Mouse (Mus musculus): ENCODE measurements at regions not wholly inside any gene's neighbourhood (a gene's known extent, or its start where the extent isn't known, plus 50 kb on each side); places are given as distances from the start of the nearest gene placed in this dataset.

- no peak for DNase-seq (ENCODE audit: low read depth in 3 of 3, low spot score in 3 of 3)
- H3K36me3 ChIP-seq (replicated peaks; ENCODE audit: control insufficient read depth, insufficient read depth, low read depth) = no peaks in the 10 kb centered on the region
- no peak overlapping the region for H3K4me2 ChIP-seq (ENCODE audit: low read depth)
- no peak overlapping the region for H3K27ac ChIP-seq
- H3K9me3 ChIP-seq (ENCODE audit: control insufficient read depth, low read length) = no peaks in the 10 kb centered on the region
- no peaks in the 10 kb centered on the region for H3K27me3 ChIP-seq (ENCODE audit: control insufficient read depth, insufficient read depth, low read length)
- H3K4me3 ChIP-seq (ENCODE audit: insufficient read depth in 1 of 2, low read depth in 2 of 2, low read length in 2 of 2) = no peak overlapping the region
- H3K9ac ChIP-seq (replicated peaks) = no peak overlapping the region
- peaks cover 0 to 3% of the 10 kb centered on the region in 2 experiments; a peak in 1 of 4 replicates for H3K4me1 ChIP-seq (replicated peaks; ENCODE audit: control insufficient read depth in 2 of 2, insufficient read depth in 2 of 2, low read length in 1 of 2)
- ATAC-seq (ENCODE audit: insufficient read depth) = no peak
- TF ChIP-seq EP300 (IDR thresholded peaks at IDR 0.05; ENCODE audit: low read depth) = no peak
- no peak for TF ChIP-seq CTCF (IDR thresholded peaks at IDR 0.05; ENCODE audit: low read depth)
Measured at GRCm38 (mm10) chr3:52495401-52495800, 227.3 kb downstream of the Foxo1 start.

- no peak overlapping the region for H3K4me2 ChIP-seq (ENCODE audit: low read depth)
- no peak for TF ChIP-seq CTCF (IDR thresholded peaks at IDR 0.05; ENCODE audit: low read depth)
- TF ChIP-seq EP300 (IDR thresholded peaks at IDR 0.05; ENCODE audit: low read depth) = no peak
- no peaks in the 10 kb centered on the region for H3K27me3 ChIP-seq (ENCODE audit: control insufficient read depth, insufficient read depth, low read length)
- H3K9ac ChIP-seq (replicated peaks) = no peak overlapping the region
- no peak overlapping the region for H3K4me3 ChIP-seq (ENCODE audit: insufficient read depth in 1 of 2, low read depth in 2 of 2, low read length in 2 of 2)
- ATAC-seq (ENCODE audit: insufficient read depth) = no peak
- 52% methylated on average over 2 of the region's 2 CpGs for WGBS (ENCODE audit: insufficient replicate concordance)
- H3K36me3 ChIP-seq (replicated peaks; ENCODE audit: control insufficient read depth, insufficient read depth, low read depth) = no peaks in the 10 kb centered on the region
- H3K27ac ChIP-seq = no peak overlapping the region
- peaks cover 0 to 3% of the 10 kb centered on the region in 2 experiments; a peak in 1 of 4 replicates for H3K4me1 ChIP-seq (replicated peaks; ENCODE audit: control insufficient read depth in 2 of 2, insufficient read depth in 2 of 2, low read length in 1 of 2)
- DNase-seq (ENCODE audit: low read depth in 3 of 3, low spot score in 3 of 3) = no peak
- H3K9me3 ChIP-seq (ENCODE audit: control insufficient read depth, low read length) = no peaks in the 10 kb centered on the region
Measured at GRCm38 (mm10) chr3:52494924-52495323, 226.8 kb downstream of the Foxo1 start.

DNA sequence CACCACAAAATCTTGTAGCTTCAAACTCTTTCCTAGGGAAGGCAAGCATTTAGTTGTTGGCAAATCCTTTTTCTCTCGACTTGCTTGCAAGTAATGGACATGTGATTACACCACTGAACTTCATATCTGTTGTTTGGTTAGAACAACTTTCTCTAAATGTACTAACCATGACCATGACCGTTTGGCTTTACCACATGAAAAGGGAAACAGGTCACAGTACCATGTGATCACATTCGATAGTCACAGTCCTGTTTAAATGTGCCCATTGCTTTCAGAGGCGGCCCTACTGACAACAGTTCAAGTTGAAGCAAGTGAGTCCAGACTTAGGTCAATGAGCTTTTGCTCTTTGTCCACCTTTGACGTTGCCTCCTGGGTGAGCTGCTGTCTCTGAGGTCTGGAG lies 211.1 kb downstream of the Foxo1 start:
- DNase-seq (ENCODE audit: low read depth in 3 of 3, low spot score in 3 of 3) = no peak
- no peak overlapping the region for H3K9ac ChIP-seq (replicated peaks)
- WGBS (ENCODE audit: insufficient replicate concordance) = 51% methylated on average over 5 of the region's 5 CpGs

DNA sequence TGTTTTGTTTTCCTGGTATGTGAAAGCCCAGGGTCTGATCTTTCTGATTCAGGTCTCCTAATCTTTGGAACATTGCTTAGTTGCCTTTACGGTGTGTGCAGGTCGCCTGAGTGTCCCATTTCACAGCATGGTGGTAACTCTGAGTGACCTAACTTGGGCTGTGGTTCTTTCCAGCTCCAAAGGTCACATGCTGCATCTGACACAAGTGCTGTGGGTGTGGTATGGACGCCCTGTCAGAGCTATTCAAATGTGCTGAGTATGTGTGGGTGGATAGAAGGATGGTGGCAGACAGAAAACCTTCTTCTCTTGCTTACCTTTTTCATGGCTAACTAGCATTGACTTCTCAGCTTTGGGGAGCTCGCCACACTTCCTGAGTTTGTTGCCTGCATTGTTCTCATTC lies 201.8 kb downstream of the Foxo1 start:
- no peak overlapping the region for H3K4me2 ChIP-seq (ENCODE audit: low read depth)
- no peaks in the 10 kb centered on the region for H3K9me3 ChIP-seq (ENCODE audit: control insufficient read depth, low read length)
- no peak for DNase-seq (ENCODE audit: low read depth in 3 of 3, low spot score in 3 of 3)
- no peak overlapping the region for H3K9ac ChIP-seq (replicated peaks)
- H3K4me1 ChIP-seq (replicated peaks; ENCODE audit: control insufficient read depth in 2 of 2, insufficient read depth in 2 of 2, low read length in 1 of 2) = no peaks in the 10 kb centered on the region
- TF ChIP-seq EP300 (IDR thresholded peaks at IDR 0.05; ENCODE audit: low read depth) (no peak), CTCF (IDR thresholded peaks at IDR 0.05; ENCODE audit: low read depth) (no peak)
- WGBS (ENCODE audit: insufficient replicate concordance) = 46% methylated on average over 4 of the region's 4 CpGs
- no peak for ATAC-seq (ENCODE audit: insufficient read depth)
- H3K27me3 ChIP-seq (ENCODE audit: control insufficient read depth, insufficient read depth, low read length) = no peaks in the 10 kb centered on the region
- no peak overlapping the region for H3K4me3 ChIP-seq (ENCODE audit: insufficient read depth in 1 of 2, low read depth in 2 of 2, low read length in 2 of 2)
- H3K27ac ChIP-seq = no peak overlapping the region
- no peaks in the 10 kb centered on the region for H3K36me3 ChIP-seq (replicated peaks; ENCODE audit: control insufficient read depth, insufficient read depth, low read depth)

More for the DNA sequence above, 211.1 kb downstream of the Foxo1 start:
- Histone ChIP-seq H3K4me3 (ENCODE audit: insufficient read depth in 1 of 2, low read depth in 2 of 2, low read length in 2 of 2) (no peak overlapping the region), H3K4me2 (ENCODE audit: low read depth) (no peak overlapping the region), H3K27ac (no peak overlapping the region), H3K27me3 (ENCODE audit: control insufficient read depth, insufficient read depth, low read length) (no peaks in the 10 kb centered on the region), H3K36me3 (replicated peaks; ENCODE audit: control insufficient read depth, insufficient read depth, low read depth) (no peaks in the 10 kb centered on the region), H3K4me1 (replicated peaks; ENCODE audit: control insufficient read depth in 2 of 2, insufficient read depth in 2 of 2, low read length in 1 of 2) (no peaks in the 10 kb centered on the region), H3K9me3 (ENCODE audit: control insufficient read depth, low read length) (no peaks in the 10 kb centered on the region)
- TF ChIP-seq EP300 (IDR thresholded peaks at IDR 0.05; ENCODE audit: low read depth) (no peak), CTCF (IDR thresholded peaks at IDR 0.05; ENCODE audit: low read depth) (no peak)
- no peak for ATAC-seq (ENCODE audit: insufficient read depth)

- H3K4me1 ChIP-seq (replicated peaks; ENCODE audit: control insufficient read depth in 2 of 2, insufficient read depth in 2 of 2, low read length in 1 of 2) = no peaks in the 10 kb centered on the region
- no peak overlapping the region for H3K4me3 ChIP-seq (ENCODE audit: insufficient read depth in 1 of 2, low read depth in 2 of 2, low read length in 2 of 2)
- no peak overlapping the region for H3K27ac ChIP-seq
- no peaks in the 10 kb centered on the region for H3K9me3 ChIP-seq (ENCODE audit: control insufficient read depth, low read length)
- no peaks in the 10 kb centered on the region for H3K36me3 ChIP-seq (replicated peaks; ENCODE audit: control insufficient read depth, insufficient read depth, low read depth)
- DNase-seq (ENCODE audit: low read depth in 3 of 3, low spot score in 3 of 3) = no peak
- TF ChIP-seq CTCF (IDR thresholded peaks at IDR 0.05; ENCODE audit: low read depth) (no peak), EP300 (IDR thresholded peaks at IDR 0.05; ENCODE audit: low read depth) (no peak)
- H3K27me3 ChIP-seq (ENCODE audit: control insufficient read depth, insufficient read depth, low read length) = no peaks in the 10 kb centered on the region
- no peak overlapping the region for H3K4me2 ChIP-seq (ENCODE audit: low read depth)
- WGBS (ENCODE audit: insufficient replicate concordance) = 54% methylated on average over 5 of the region's 5 CpGs
- no peak overlapping the region for H3K9ac ChIP-seq (replicated peaks)
- no peak for ATAC-seq (ENCODE audit: insufficient read depth)
Measured at GRCm38 (mm10) chr3:52469397-52469796, 201.3 kb downstream of the Foxo1 start.
